Mouse (Mus musculus): ENCODE results near the gene Tspan9.

Tspan9 gene

GRCm38 (mm10) chr6:128143390-128144020 is at the start of gene Tspan9:
Gene Tspan9 (minus strand): TSS chr6:128143594.
- DNase-seq (ENCODE audit: low read depth, low spot score) = no peak

GRCm38 (mm10) chr6:128183521-128183920 is 40.1 kb upstream of the Tspan9 start:
- no peak for DNase-seq (ENCODE audit: low read depth, low spot score)

- no peak for DNase-seq (ENCODE audit: low read depth, low spot score)
Observed at GRCm38 (mm10) chr6:128181176-128181575, 37.8 kb upstream of the Tspan9 start.

- no peak for DNase-seq (ENCODE audit: low read depth, low spot score)
Observed at GRCm38 (mm10) chr6:128179651-128180050, 36.3 kb upstream of the Tspan9 start.

DNA sequence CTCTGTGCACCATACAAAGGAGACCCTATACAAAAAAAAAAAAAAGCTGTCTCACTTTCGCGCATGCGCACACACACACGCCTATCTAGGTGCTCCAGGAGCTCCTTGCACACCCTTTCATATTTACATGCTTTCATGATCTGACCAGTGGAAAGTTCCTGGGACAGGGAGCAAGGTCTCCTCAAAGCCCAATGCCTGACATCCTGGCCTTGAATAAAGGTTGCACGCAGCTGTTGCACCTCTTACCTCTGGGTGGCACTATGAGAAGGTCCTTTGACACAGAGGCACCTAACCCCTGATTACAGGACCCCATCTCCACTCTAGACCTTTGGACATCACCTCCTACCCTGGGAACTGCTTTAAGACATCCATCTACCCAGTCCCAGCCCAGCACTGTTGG is 35.9 kb upstream of the Tspan9 start:
- no peak for DNase-seq (ENCODE audit: low read depth, low spot score)

DNA sequence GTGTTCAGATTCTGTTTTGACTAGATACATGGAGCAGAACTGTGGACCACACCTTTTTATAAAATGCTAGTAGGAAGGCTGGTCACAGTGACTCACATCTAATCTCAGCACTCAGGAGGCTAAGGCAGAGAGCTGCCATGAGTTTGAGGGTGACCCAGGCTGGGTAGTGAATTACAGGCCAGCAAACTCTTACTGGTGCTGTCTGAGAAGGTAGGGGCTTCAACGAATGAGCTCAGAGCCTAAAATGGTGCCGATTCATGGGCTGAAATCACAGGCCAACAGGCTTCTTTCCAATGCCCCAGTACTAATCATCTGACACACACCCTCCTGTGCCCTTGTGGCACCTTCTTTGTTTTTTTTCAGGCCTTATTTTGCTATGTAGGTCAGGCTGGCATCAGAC is 35.3 kb upstream of the Tspan9 start:
- DNase-seq (ENCODE audit: low read depth, low spot score) = no peak

- DNase-seq (ENCODE audit: low read depth, low spot score) = no peak
Observed at GRCm38 (mm10) chr6:128168785-128169679, 25.6 kb upstream of the Tspan9 start.

GRCm38 (mm10) chr6:128165564-128165963 is 22.2 kb upstream of the Tspan9 start:
- DNase-seq (ENCODE audit: low read depth, low spot score) = no peak

DNA sequence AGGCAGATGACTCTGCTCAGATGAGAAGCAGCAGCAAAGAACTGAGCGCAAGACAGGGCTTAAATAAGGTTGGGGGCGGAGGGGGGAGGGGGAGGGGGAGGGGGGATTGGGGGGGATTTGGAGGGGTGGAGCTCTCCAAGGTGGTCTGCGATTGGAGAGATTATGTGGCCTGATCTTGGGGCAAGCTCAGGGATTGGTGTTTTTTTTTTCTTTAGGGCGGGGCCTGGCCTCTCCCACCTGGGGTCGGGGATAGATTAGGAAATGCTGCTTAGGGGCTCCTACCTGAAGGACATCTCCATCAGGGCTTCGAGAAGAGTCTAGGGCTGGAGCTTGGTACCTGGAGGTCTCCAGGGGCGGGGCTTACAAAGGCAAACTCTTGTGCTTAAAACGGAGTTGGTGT is 21.2 kb upstream of the Tspan9 start:
- no peak for DNase-seq (ENCODE audit: low read depth, low spot score)

- no peak for DNase-seq (ENCODE audit: low read depth, low spot score)
Observed at GRCm38 (mm10) chr6:128159092-128159491, 15.7 kb upstream of the Tspan9 start.

DNA sequence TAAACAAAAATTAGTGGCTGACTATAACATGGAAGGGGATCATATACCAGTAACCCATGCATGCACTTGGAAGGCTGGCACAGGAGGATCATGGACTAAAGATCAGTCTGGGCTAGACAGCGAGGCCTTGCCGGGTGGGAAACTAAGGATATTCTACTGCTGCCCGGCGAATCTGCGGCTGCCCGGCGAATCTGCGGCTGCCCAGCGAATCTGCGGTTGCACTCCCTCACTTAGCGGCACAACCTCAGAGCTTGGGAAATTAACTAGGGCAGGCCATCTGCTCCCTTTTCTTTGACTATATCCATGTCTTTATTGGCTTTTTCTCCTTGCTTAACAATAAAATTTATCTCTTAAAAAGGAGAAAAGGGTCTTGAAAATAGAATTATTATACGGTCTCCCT is 14.6 kb upstream of the Tspan9 start:
- no peak for DNase-seq (ENCODE audit: low read depth, low spot score)

- no peak for DNase-seq (ENCODE audit: low read depth, low spot score)
Observed at GRCm38 (mm10) chr6:128156476-128156875, 13.1 kb upstream of the Tspan9 start.

- no peak for DNase-seq (ENCODE audit: low read depth, low spot score)
Observed at GRCm38 (mm10) chr6:128155935-128156334, 12.5 kb upstream of the Tspan9 start.

DNA sequence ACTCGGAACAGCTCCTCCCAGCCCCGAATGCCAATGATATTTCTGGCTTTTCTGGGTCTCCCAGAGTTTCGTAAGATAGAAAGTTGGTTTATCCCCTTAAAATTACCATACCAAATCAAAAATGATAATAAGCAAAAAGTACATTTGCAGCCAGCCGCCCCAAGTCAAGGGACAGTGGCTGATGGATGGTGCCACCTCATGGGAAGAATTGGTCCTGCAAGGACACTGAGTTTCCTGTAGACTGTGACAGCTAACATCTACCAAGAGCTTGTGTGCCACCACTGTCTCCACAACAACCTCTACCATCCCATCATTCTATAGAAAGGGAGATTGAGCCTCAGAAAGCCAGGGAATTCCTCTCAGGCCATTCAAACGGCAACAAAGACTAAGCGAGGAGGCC is 2.4 kb upstream of the Tspan9 start:
- DNase-seq (ENCODE audit: low read depth, low spot score) = no peak

- DNase-seq (ENCODE audit: low read depth, low spot score) = no peak
Observed at GRCm38 (mm10) chr6:128142369-128143278, 770 bp downstream of the Tspan9 start.

DNA sequence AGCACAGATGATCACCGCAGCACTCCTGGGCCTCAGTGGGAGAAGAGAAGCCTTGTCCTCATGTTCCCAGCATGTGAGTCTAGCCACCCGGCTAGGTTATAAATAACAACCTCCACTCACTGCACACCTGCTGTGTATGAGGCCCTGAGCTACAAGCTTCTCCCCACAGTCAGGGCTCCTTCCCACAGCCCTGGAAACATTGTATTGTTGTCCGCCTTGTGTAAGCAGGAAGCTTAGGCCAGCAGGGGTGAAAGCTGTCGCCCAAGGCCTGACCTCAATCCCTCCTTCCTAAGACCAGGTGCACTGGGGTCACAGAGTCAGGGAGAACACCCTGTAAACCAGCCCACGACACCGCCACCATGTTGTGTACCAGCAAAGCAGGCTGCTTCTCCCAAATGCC is 2.7 kb downstream of the Tspan9 start:
- DNase-seq (ENCODE audit: low read depth, low spot score) = no peak

DNA sequence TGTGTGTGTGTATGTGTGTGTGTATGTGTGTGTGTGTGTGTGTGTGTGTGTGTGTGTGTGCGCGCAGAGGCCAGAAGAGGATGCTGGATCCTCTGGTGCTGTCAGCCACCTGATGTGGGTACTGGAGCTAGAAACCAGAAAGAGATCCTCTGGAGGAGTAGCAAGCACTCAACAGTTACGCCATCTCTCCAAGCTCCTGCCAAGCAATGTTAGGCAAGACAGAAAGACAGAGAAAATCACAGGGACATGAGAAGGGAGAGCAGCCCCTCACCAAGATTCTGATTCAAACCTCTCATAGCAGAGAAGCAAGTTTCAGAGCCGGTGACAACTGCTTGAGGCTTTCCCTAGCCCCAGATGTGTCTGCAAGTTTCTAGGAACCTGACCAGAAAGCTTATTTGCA is 5.5 kb downstream of the Tspan9 start:
- DNase-seq (ENCODE audit: low read depth, low spot score) = no peak

- no peak for DNase-seq (ENCODE audit: low read depth, low spot score)
Observed at GRCm38 (mm10) chr6:128136654-128137053, 6.7 kb downstream of the Tspan9 start.

DNA sequence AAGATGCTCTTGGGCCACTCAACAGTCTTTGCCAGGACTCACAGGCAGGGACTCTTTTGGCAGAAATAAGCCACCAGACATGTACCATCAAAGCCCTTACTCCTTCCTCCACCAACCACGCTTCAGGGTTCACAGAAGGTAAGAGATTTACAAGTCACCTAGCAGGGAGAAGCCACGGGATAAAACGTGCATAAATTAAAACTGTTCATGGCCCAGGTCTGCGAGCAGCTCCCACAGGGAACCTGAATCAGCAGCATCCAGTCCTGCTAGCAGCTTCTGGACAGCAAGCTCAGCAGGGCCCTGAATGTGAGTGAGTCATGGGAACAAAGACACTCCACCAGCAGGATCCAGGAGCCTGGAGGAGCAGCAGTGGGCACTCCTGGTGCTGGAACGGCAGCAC is 7.9 kb downstream of the Tspan9 start:
- DNase-seq (ENCODE audit: low read depth, low spot score) = no peak

DNA sequence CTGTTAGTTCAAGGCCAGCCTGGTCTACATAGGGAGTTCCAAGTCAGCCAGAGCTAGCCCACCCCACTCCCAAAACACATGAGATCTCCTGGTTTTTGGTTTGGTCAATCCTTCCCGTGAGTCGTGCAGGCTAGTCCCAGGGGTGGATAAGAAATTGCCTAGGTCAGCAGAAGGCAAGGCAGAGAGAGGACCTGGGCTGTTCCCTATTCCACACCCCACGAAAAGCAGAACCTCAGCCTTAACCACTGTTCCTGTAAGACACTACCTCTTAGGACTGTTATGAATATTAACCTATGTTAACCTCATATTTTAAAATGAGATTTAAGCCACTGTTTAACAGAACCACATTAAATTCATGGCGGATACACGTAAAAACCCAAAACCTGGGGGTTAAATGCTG is 8.4 kb downstream of the Tspan9 start:
- DNase-seq (ENCODE audit: low read depth, low spot score) = no peak

GRCm38 (mm10) chr6:128134196-128134924 is 9.0 kb downstream of the Tspan9 start:
- DNase-seq (ENCODE audit: low read depth, low spot score) = no peak
